ENCODE assay signal across 28 mouse cellular contexts in the genomic region with DNA sequence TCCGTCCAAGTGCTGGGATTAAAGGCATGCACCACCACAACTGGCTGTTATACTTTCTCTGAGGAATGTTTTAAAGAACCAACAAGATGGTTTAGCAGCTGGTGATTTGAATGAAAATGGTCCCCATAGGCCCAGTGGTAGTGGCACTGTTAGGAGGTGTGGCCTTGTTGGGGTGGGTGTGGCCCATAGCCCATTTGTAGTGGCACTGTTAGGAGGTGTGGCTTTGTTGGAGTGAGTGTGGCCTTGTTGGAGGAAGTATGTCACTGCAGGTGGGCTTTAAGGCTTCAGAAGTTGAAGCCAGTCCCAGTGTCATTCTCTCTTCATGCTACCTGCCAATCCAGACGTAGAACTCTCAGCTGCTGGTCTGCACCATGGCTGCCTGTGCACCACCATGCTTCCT. TPM values are rescaled to one million over a fixed set of nuclear protein-coding genes. Genes with fewer than 3 reads are reported as not detected.
A peak's percentile ranks its signal among the peaks of the same experiment; 100 is the strongest.
DNase-seq lines count a peak whose midpoint lies in the region; ATAC-seq and TF ChIP-seq lines count a peak whose summit lies in the region.
"Had no signal": no experiment of that assay in that cellular context is flagged by ENCODE, and none has a peak within 500 bp of the region (broad histone marks: within the 10 kb centered on the region; RNA-seq: fewer than 3 reads in every experiment).

No protein-coding gene starts in this region.

- H3K9ac ChIP-seq in liver, embryonic 11.5 days (ENCODE audit: low read depth, low read length): no peak overlapping the region
- H3K9ac ChIP-seq in liver, postnatal 0 days (replicated peaks): no peak overlapping the region
- H3K9ac ChIP-seq: forebrain, postnatal 0 days; heart, embryonic 12.5 days; heart, embryonic 15.5 days; hindbrain, embryonic 13.5 days; intestine, embryonic 15.5 days had no signal

- 0 out of 2 replicates have a peak, but pooled peaks cover 4% of the 10 kb centered on the region for H3K4me1 ChIP-seq in liver, embryonic 11.5 days (replicated peaks; ENCODE audit: control insufficient read depth, insufficient read depth, low read length)
- H3K4me1 ChIP-seq in liver, postnatal 0 days (ENCODE audit: insufficient read depth): peaks cover 13% of the 10 kb centered on the region; the same call in 1 of the 2 replicates

- DNase-seq in liver, embryonic 11.5 days (ENCODE audit: low spot score): no peak
- DNase-seq in liver, postnatal 0 days: no peak
- DNase-seq in R1 (ENCODE audit: low read depth, low spot score): peak; percentile 63
- DNase-seq in ZHBTc4 (ENCODE audit: low read depth, low spot score): peak; percentile 67
- DNase-seq in right cerebral cortex, postnatal 10 days (ENCODE audit: low spot score in 2 of 2): no peak
- no peak for DNase-seq in embryo, embryonic 9.5 days (ENCODE audit: extremely low spot score)
- DNase-seq: adrenal gland, adult 8-10 months; adrenal gland, postnatal 25 days; cerebellum, adult 11-12 months; cerebellum, adult 8-10 months; cerebellum, postnatal 10 days; cerebellum, postnatal 36 days; embryo, embryonic 11 days; forebrain, postnatal 0 days; gastrocnemius, adult 2 months; gastrocnemius, postnatal 14 days; heart, postnatal 10 days; heart, postnatal 36 days had no signal

- no peak for ATAC-seq in liver, embryonic 11.5 days (replicated peaks; ENCODE audit: low FRiP score)
- ATAC-seq in liver, postnatal 0 days: no peak
- ATAC-seq: activated CD4-positive, CD25-positive, alpha-beta regulatory T cell, adult 4 months; CD4-positive, CD25-positive, alpha-beta regulatory T cell, adult 4 months; forebrain, embryonic 14.5 days; forebrain, postnatal 0 days; hindbrain, embryonic 16.5 days; intestine, embryonic 15.5 days had no signal

- no peak for TF ChIP-seq EP300 in liver, postnatal 0 days (IDR thresholded peaks at IDR 0.05; ENCODE audit: low read depth)

- H3K4me3 ChIP-seq in liver, embryonic 11.5 days (ENCODE audit: low read depth, low read length): no peak overlapping the region
- no peak overlapping the region for H3K4me3 ChIP-seq in liver, postnatal 0 days (ENCODE audit: low read depth, low read length)
- H3K4me3 ChIP-seq: forebrain, embryonic 10.5 days; gastrocnemius, adult 2 months; heart, embryonic 12.5 days; heart, embryonic 15.5 days; hindbrain, embryonic 10.5 days; hindbrain, embryonic 13.5 days; intestine, embryonic 15.5 days had no signal

- TF ChIP-seq CTCF in liver, postnatal 0 days (IDR thresholded peaks at IDR 0.05; ENCODE audit: low read depth): no peak

- no peaks in the 10 kb centered on the region for H3K9me3 ChIP-seq in liver, embryonic 11.5 days (ENCODE audit: control insufficient read depth, low read length)
- no peaks in the 10 kb centered on the region for H3K9me3 ChIP-seq in liver, postnatal 0 days (ENCODE audit: low read length)
- H3K9me3 ChIP-seq: forebrain, embryonic 10.5 days; heart, embryonic 15.5 days; hindbrain, embryonic 13.5 days; intestine, embryonic 15.5 days had no signal

- H3K4me2 ChIP-seq in liver, embryonic 11.5 days: no peak overlapping the region
- no peak overlapping the region for H3K4me2 ChIP-seq in liver, postnatal 0 days (ENCODE audit: low read depth, low read length)
- H3K4me2 ChIP-seq: heart, embryonic 12.5 days; heart, embryonic 15.5 days; hindbrain, embryonic 13.5 days; intestine, embryonic 15.5 days had no signal

- 90% methylated on average over 2 of the region's 2 CpGs for WGBS in liver, embryonic 11.5 days
- 76% methylated on average over 2 of the region's 2 CpGs for WGBS in liver, postnatal 0 days (ENCODE audit: insufficient replicate concordance)

- 0 out of 2 replicates have a peak overlapping the region, but pooled peaks have one; percentile 6 for H3K27ac ChIP-seq in liver, embryonic 11.5 days (ENCODE audit: low read depth, low read length)
- no peak overlapping the region for H3K27ac ChIP-seq in liver, postnatal 0 days (ENCODE audit: low read depth)
- H3K27ac ChIP-seq: forebrain, embryonic 10.5 days; gastrocnemius, adult 2 months; heart, embryonic 15.5 days; hindbrain, embryonic 10.5 days; hindbrain, embryonic 13.5 days; intestine, embryonic 15.5 days had no signal

- H3K36me3 ChIP-seq in liver, embryonic 11.5 days (ENCODE audit: control insufficient read depth, insufficient read depth, low read length): no peaks in the 10 kb centered on the region
- no peaks in the 10 kb centered on the region for H3K36me3 ChIP-seq in liver, postnatal 0 days (replicated peaks; ENCODE audit: insufficient read depth, low read length)
- H3K36me3 ChIP-seq: hindbrain, embryonic 13.5 days; intestine, embryonic 15.5 days had no signal

- H3K27me3 ChIP-seq in liver, embryonic 11.5 days (replicated peaks; ENCODE audit: control insufficient read depth, insufficient read depth, low read length): no peaks in the 10 kb centered on the region
- H3K27me3 ChIP-seq in liver, postnatal 0 days (ENCODE audit: insufficient read depth, low read length): no peaks in the 10 kb centered on the region
- H3K27me3 ChIP-seq: heart, embryonic 12.5 days; heart, embryonic 15.5 days; hindbrain, embryonic 13.5 days; intestine, embryonic 15.5 days had no signal

RNA-seq across cellular contexts. Expression of gene Syde2, which starts 40.7 kb away (rescaled TPM):
- polyA plus RNA-seq in liver, embryonic 11.5 days (2014; fragmentation: Nextera tagmentation; extraction: Ambion mirVana): 1.7 and 2.1 TPM in 2 replicates
- polyA plus RNA-seq in liver, postnatal 0 days (2015; fragmentation: Nextera tagmentation; extraction: Ambion mirVana): 0.47 and 0.70 TPM in 2 replicates
- polyA plus RNA-seq: activated CD4-positive, CD25-positive, alpha-beta regulatory T cell, adult 4 months; CD4-positive, CD25-positive, alpha-beta regulatory T cell, adult 4 months had no signal

Comparison
In these comparisons a context has a peak if more than half of its experiments do, and no peak if none do; other contexts are left out.
1. DNase-seq: peak in R1 (single experiment) and ZHBTc4 (single experiment); none in liver, embryonic 11.5 days (single experiment), liver, postnatal 0 days (single experiment), right cerebral cortex, postnatal 10 days (0 of 2) and embryo, embryonic 9.5 days (single experiment).